In the genomic region with DNA sequence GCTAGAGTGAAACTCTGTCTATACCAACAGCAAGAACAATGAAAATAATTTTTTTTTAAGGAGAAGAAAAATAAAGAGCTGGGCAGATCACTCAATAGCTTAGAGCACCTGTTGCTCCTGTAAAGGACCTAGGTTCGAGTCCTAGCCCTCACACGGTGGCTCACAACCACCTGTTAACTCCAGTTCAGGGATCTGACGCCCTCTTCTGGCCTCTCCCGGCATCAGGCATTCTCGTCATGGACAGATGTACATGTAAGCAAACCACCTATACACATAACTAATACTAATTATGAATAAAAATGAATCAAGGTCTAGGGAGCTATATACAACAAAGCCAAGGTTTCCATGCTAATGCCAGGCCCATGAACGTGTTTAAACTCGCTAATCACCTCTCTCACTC, we compare ENCODE assay signal across 8 mouse cellular contexts. TPM values are rescaled to one million over a fixed set of nuclear protein-coding genes. Genes with fewer than 3 reads are reported as not detected.
DNase-seq lines count a peak whose midpoint lies in the region; ATAC-seq and TF ChIP-seq lines count a peak whose summit lies in the region.

No protein-coding gene starts in this region.

- H3K27ac ChIP-seq in lung, embryonic 14.5 days (ENCODE audit: low read depth), result no peak overlapping the region
- H3K27ac ChIP-seq in embryonic facial prominence, embryonic 11.5 days (replicated peaks; ENCODE audit: low read depth, low read length), result no peak overlapping the region
- H3K27ac ChIP-seq in intestine, postnatal 0 days (ENCODE audit: low read depth, low read length), result no peak overlapping the region
- H3K27ac ChIP-seq in neural tube, embryonic 15.5 days (replicated peaks), result no peak overlapping the region

- no peak for DNase-seq in lung, embryonic 14.5 days
- no peak for DNase-seq in lung, adult 18-20 months
- DNase-seq in embryonic facial prominence, embryonic 11.5 days (ENCODE audit: low spot score), result no peak
- DNase-seq in thymus, postnatal 14 days, result no peak
- DNase-seq in embryo, embryonic 10.5 days (ENCODE audit: low spot score), result no peak
- no peak for DNase-seq in layer of hippocampus, adult 9-11 months

- peak overlapping the region; percentile 86 for H3K4me3 ChIP-seq in lung, embryonic 14.5 days (ENCODE audit: low read depth, low read length)
- H3K4me3 ChIP-seq in embryonic facial prominence, embryonic 11.5 days (ENCODE audit: low read depth, low read length), result no peak overlapping the region
- H3K4me3 ChIP-seq in intestine, postnatal 0 days (ENCODE audit: low read depth, low read length), result peak overlapping the region; percentile 71
- H3K4me3 ChIP-seq in neural tube, embryonic 15.5 days (replicated peaks), result peak overlapping the region; percentile 92

- ATAC-seq in lung, embryonic 14.5 days (ENCODE audit: insufficient read depth), result no peak
- ATAC-seq in embryonic facial prominence, embryonic 11.5 days (replicated peaks; ENCODE audit: insufficient number of reproducible peaks, low FRiP score, low TSS enrichment, low read depth), result no peak
- no peak for ATAC-seq in intestine, postnatal 0 days
- ATAC-seq in neural tube, embryonic 15.5 days (ENCODE audit: low FRiP score), result no peak

- peak overlapping the region; percentile 99 for H3K4me2 ChIP-seq in lung, embryonic 14.5 days
- peak overlapping the region; percentile 91 for H3K4me2 ChIP-seq in embryonic facial prominence, embryonic 11.5 days (ENCODE audit: low read depth, low read length)
- H3K4me2 ChIP-seq in intestine, postnatal 0 days (replicated peaks; ENCODE audit: low read depth), result peak overlapping the region; percentile 94
- H3K4me2 ChIP-seq in neural tube, embryonic 15.5 days, result peak overlapping the region; percentile 97

- H3K9ac ChIP-seq in lung, embryonic 14.5 days, result peak overlapping the region; percentile 85
- no peak overlapping the region for H3K9ac ChIP-seq in embryonic facial prominence, embryonic 11.5 days (replicated peaks; ENCODE audit: low read length)
- H3K9ac ChIP-seq in intestine, postnatal 0 days (ENCODE audit: low read depth, low read length), result peak overlapping the region; percentile 72
- H3K9ac ChIP-seq in neural tube, embryonic 15.5 days (replicated peaks), result peak overlapping the region; percentile 89

- H3K36me3 ChIP-seq in lung, embryonic 14.5 days (ENCODE audit: insufficient read depth), result peaks cover 29% of the 10 kb centered on the region
- no peaks in the 10 kb centered on the region for H3K36me3 ChIP-seq in embryonic facial prominence, embryonic 11.5 days (replicated peaks; ENCODE audit: control insufficient read depth, insufficient read depth, low read depth, low read length)
- H3K36me3 ChIP-seq in intestine, postnatal 0 days (ENCODE audit: control insufficient read depth, insufficient read depth), result peaks cover 22% of the 10 kb centered on the region
- peaks cover 27% of the 10 kb centered on the region for H3K36me3 ChIP-seq in neural tube, embryonic 15.5 days

- 67% methylated on average over 7 of the region's 7 CpGs for WGBS in lung, embryonic 14.5 days
- 62% methylated on average over 7 of the region's 7 CpGs for WGBS in embryonic facial prominence, embryonic 11.5 days
- WGBS in intestine, postnatal 0 days, result 65% methylated on average over 7 of the region's 7 CpGs
- 69% methylated on average over 7 of the region's 7 CpGs for WGBS in neural tube, embryonic 15.5 days

- no peaks in the 10 kb centered on the region for H3K9me3 ChIP-seq in lung, embryonic 14.5 days (ENCODE audit: low read depth, low read length)
- H3K9me3 ChIP-seq in embryonic facial prominence, embryonic 11.5 days (replicated peaks; ENCODE audit: control insufficient read depth, low read length), result no peaks in the 10 kb centered on the region
- no peaks in the 10 kb centered on the region for H3K9me3 ChIP-seq in intestine, postnatal 0 days (ENCODE audit: control insufficient read depth)
- H3K9me3 ChIP-seq in neural tube, embryonic 15.5 days (replicated peaks), result no peaks in the 10 kb centered on the region

- H3K27me3 ChIP-seq in lung, embryonic 14.5 days (ENCODE audit: insufficient read depth, low read length), result no peaks in the 10 kb centered on the region
- H3K27me3 ChIP-seq in embryonic facial prominence, embryonic 11.5 days (ENCODE audit: control insufficient read depth, insufficient read depth, low read length), result no peaks in the 10 kb centered on the region
- H3K27me3 ChIP-seq in intestine, postnatal 0 days (replicated peaks; ENCODE audit: control insufficient read depth, insufficient read depth, low read length), result no peaks in the 10 kb centered on the region
- H3K27me3 ChIP-seq in neural tube, embryonic 15.5 days (replicated peaks), result no peaks in the 10 kb centered on the region

- TF ChIP-seq CTCF in lung, embryonic 14.5 days (IDR thresholded peaks at IDR 0.05; ENCODE audit: low read depth), result 0 out of 2 replicates have a peak, but pooled peaks have one; percentile 8
- peak; percentile 47 for TF ChIP-seq CTCF in intestine, postnatal 0 days (IDR thresholded peaks at IDR 0.05; ENCODE audit: low read depth)

- H3K4me1 ChIP-seq in lung, embryonic 14.5 days (ENCODE audit: insufficient read depth), result peaks cover 5% of the 10 kb centered on the region; the same call in 1 of the 2 replicates
- H3K4me1 ChIP-seq in embryonic facial prominence, embryonic 11.5 days (ENCODE audit: control insufficient read depth, insufficient read depth, low read length), result peaks cover 3% of the 10 kb centered on the region; the same call in 1 of the 2 replicates
- H3K4me1 ChIP-seq in intestine, postnatal 0 days (replicated peaks; ENCODE audit: control insufficient read depth, insufficient read depth, low read length), result 0 out of 2 replicates have a peak, but pooled peaks cover 3% of the 10 kb centered on the region
- H3K4me1 ChIP-seq in neural tube, embryonic 15.5 days, result peaks cover 26% of the 10 kb centered on the region

RNA-seq across cellular contexts. Expression of gene Becn1, which starts 1.2 kb away (rescaled TPM):
- 149 and 154 TPM in 2 replicates for polyA plus RNA-seq in lung, embryonic 14.5 days (2014; fragmentation: Nextera tagmentation; extraction: Ambion mirVana)
- polyA plus RNA-seq in embryonic facial prominence, embryonic 11.5 days (2014; fragmentation: Nextera tagmentation; extraction: Ambion mirVana), result 158 and 160 TPM in 2 replicates
- polyA plus RNA-seq in intestine, postnatal 0 days (2015; fragmentation: Nextera tagmentation; extraction: Ambion mirVana), result 117 and 124 TPM in 2 replicates
- polyA plus RNA-seq in neural tube, embryonic 15.5 days (2015; fragmentation: Nextera tagmentation; extraction: Ambion mirVana), result 172 and 175 TPM in 2 replicates

RNA-seq across cellular contexts. Expression of gene Psme3, which starts 15.1 kb away (rescaled TPM):
- polyA plus RNA-seq in lung, embryonic 14.5 days (2014; fragmentation: Nextera tagmentation; extraction: Ambion mirVana), result 118 and 123 TPM in 2 replicates
- 150 and 154 TPM in 2 replicates for polyA plus RNA-seq in embryonic facial prominence, embryonic 11.5 days (2014; fragmentation: Nextera tagmentation; extraction: Ambion mirVana)
- polyA plus RNA-seq in intestine, postnatal 0 days (2015; fragmentation: Nextera tagmentation; extraction: Ambion mirVana), result 59.5 and 60.2 TPM in 2 replicates
- 108 and 123 TPM in 2 replicates for polyA plus RNA-seq in neural tube, embryonic 15.5 days (2015; fragmentation: Nextera tagmentation; extraction: Ambion mirVana)

RNA-seq across cellular contexts. Expression of gene Coa3, which starts 22.0 kb away (rescaled TPM):
- 190 and 197 TPM in 2 replicates for polyA plus RNA-seq in lung, embryonic 14.5 days (2014; fragmentation: Nextera tagmentation; extraction: Ambion mirVana)
- polyA plus RNA-seq in embryonic facial prominence, embryonic 11.5 days (2014; fragmentation: Nextera tagmentation; extraction: Ambion mirVana), result 193 and 212 TPM in 2 replicates
- 255 and 276 TPM in 2 replicates for polyA plus RNA-seq in intestine, postnatal 0 days (2015; fragmentation: Nextera tagmentation; extraction: Ambion mirVana)
- polyA plus RNA-seq in neural tube, embryonic 15.5 days (2015; fragmentation: Nextera tagmentation; extraction: Ambion mirVana), result 213 and 237 TPM in 2 replicates

RNA-seq across cellular contexts. Expression of gene Cntd1, which starts 22.1 kb away (rescaled TPM):
- 1.0 and 1.9 TPM in 2 replicates for polyA plus RNA-seq in lung, embryonic 14.5 days (2014; fragmentation: Nextera tagmentation; extraction: Ambion mirVana)
- polyA plus RNA-seq in embryonic facial prominence, embryonic 11.5 days (2014; fragmentation: Nextera tagmentation; extraction: Ambion mirVana), result 1.6 and 1.8 TPM in 2 replicates
- 0.26 and 0.47 TPM in 2 replicates for polyA plus RNA-seq in intestine, postnatal 0 days (2015; fragmentation: Nextera tagmentation; extraction: Ambion mirVana)
- 0.77 and 0.80 TPM in 2 replicates for polyA plus RNA-seq in neural tube, embryonic 15.5 days (2015; fragmentation: Nextera tagmentation; extraction: Ambion mirVana)

RNA-seq across cellular contexts. Expression of gene Aoc2, which starts 24.0 kb away (rescaled TPM):
- 1.5 TPM in 2 replicates for polyA plus RNA-seq in lung, embryonic 14.5 days (2014; fragmentation: Nextera tagmentation; extraction: Ambion mirVana)
- 1.2 TPM in 2 replicates for polyA plus RNA-seq in embryonic facial prominence, embryonic 11.5 days (2014; fragmentation: Nextera tagmentation; extraction: Ambion mirVana)
- 0.34 and 0.41 TPM in 2 replicates for polyA plus RNA-seq in intestine, postnatal 0 days (2015; fragmentation: Nextera tagmentation; extraction: Ambion mirVana)
- polyA plus RNA-seq in neural tube, embryonic 15.5 days (2015; fragmentation: Nextera tagmentation; extraction: Ambion mirVana), result 1.5 and 1.7 TPM in 2 replicates
